In the genomic region with DNA sequence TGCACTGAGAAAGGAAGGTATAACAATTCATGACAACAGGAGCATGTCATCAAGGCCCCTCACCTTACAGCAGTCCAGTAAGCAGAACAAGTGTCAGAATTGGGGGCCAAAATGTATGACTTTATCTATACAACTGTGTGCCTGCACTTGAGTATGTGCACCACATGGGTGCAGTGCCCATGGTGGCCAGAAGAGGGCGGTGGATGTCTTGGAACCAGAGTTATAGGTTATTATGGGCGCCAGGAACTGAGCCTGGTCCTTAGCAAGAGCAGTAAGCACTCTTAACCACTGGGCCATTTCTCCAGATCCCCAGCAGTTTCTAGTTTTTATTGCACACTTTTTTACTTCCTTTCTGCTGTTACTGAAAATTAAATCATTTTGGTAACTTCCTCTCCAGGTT, we compare ENCODE assay signal across 23 mouse cellular contexts. TPM values are rescaled to one million over a fixed set of nuclear protein-coding genes. Genes with fewer than 3 reads are reported as not detected.
DNase-seq lines count a peak whose midpoint lies in the region; ATAC-seq and TF ChIP-seq lines count a peak whose summit lies in the region.
"Had no signal": no experiment of that assay in that cellular context is flagged by ENCODE, and none has a peak within 500 bp of the region (broad histone marks: within the 10 kb centered on the region; RNA-seq: fewer than 3 reads in every experiment).

No protein-coding gene starts in this region.

- no peak for ATAC-seq in hindbrain, postnatal 0 days
- ATAC-seq in lung, embryonic 14.5 days (ENCODE audit: insufficient read depth), result no peak
- ATAC-seq in stomach, postnatal 0 days (ENCODE audit: low FRiP score, low TSS enrichment), result no peak
- ATAC-seq: intestine, embryonic 15.5 days had no signal

- H3K4me1 ChIP-seq in hindbrain, postnatal 0 days (ENCODE audit: insufficient read depth, low read length), result peaks cover 3% of the 10 kb centered on the region; the same call in 1 of the 2 replicates
- H3K4me1 ChIP-seq in hindbrain, embryonic 10.5 days (replicated peaks), result peaks cover 11% of the 10 kb centered on the region
- H3K4me1 ChIP-seq in lung, embryonic 14.5 days (ENCODE audit: insufficient read depth), result no peaks in the 10 kb centered on the region
- no peaks in the 10 kb centered on the region for H3K4me1 ChIP-seq in stomach, postnatal 0 days (replicated peaks; ENCODE audit: control insufficient read depth, insufficient read depth)
- H3K4me1 ChIP-seq: intestine, embryonic 15.5 days; lung, embryonic 15.5 days had no signal

- DNase-seq in hindbrain, postnatal 0 days (ENCODE audit: low spot score), result no peak
- DNase-seq in hindbrain, embryonic 10.5 days (ENCODE audit: low spot score), result no peak
- DNase-seq in lung, embryonic 14.5 days, result no peak
- no peak for DNase-seq in lung, adult 18-20 months
- peak; percentile 53 for DNase-seq in ES-CJ7 (ENCODE audit: low read depth, low spot score)
- no peak for DNase-seq in stomach, postnatal 0 days (ENCODE audit: low spot score)
- DNase-seq in frontal cortex, adult 2 months (ENCODE audit: extremely low spot score in 1 of 2, low spot score in 1 of 2), result no peak
- DNase-seq: adrenal gland, postnatal 36 days; cerebellum, adult 18-20 months; heart, postnatal 14 days; layer of hippocampus, postnatal 36 days had no signal

- no peaks in the 10 kb centered on the region; the same call in 1 of the 2 replicates for H3K9me3 ChIP-seq in hindbrain, postnatal 0 days (ENCODE audit: low read length)
- H3K9me3 ChIP-seq in hindbrain, embryonic 10.5 days, result peaks cover 9% of the 10 kb centered on the region
- peaks cover 3% of the 10 kb centered on the region; the same call in 1 of the 2 replicates for H3K9me3 ChIP-seq in lung, embryonic 14.5 days (ENCODE audit: low read depth, low read length)
- no peaks in the 10 kb centered on the region for H3K9me3 ChIP-seq in stomach, postnatal 0 days (ENCODE audit: control insufficient read depth, low read length)
- H3K9me3 ChIP-seq: intestine, embryonic 15.5 days; limb, embryonic 15.5 days; lung, embryonic 15.5 days had no signal

- no peak overlapping the region for H3K4me3 ChIP-seq in hindbrain, postnatal 0 days (ENCODE audit: low read length)
- H3K4me3 ChIP-seq in hindbrain, embryonic 10.5 days, result no peak overlapping the region
- no peak overlapping the region for H3K4me3 ChIP-seq in lung, embryonic 14.5 days (ENCODE audit: low read depth, low read length)
- H3K4me3 ChIP-seq in stomach, postnatal 0 days (ENCODE audit: low read depth, low read length), result no peak overlapping the region
- H3K4me3 ChIP-seq: forebrain, embryonic 12.5 days; intestine, embryonic 15.5 days; limb, embryonic 15.5 days; lung, embryonic 15.5 days; neural tube, embryonic 12.5 days had no signal

- TF ChIP-seq EP300 in stomach, postnatal 0 days (optimal IDR thresholded peaks at IDR 0.05), result no peak

- no peaks in the 10 kb centered on the region for H3K36me3 ChIP-seq in hindbrain, postnatal 0 days (ENCODE audit: insufficient read depth, low read length)
- H3K36me3 ChIP-seq in hindbrain, embryonic 10.5 days, result no peaks in the 10 kb centered on the region
- no peaks in the 10 kb centered on the region for H3K36me3 ChIP-seq in lung, embryonic 14.5 days (ENCODE audit: insufficient read depth)
- no peaks in the 10 kb centered on the region for H3K36me3 ChIP-seq in stomach, postnatal 0 days (ENCODE audit: control insufficient read depth, insufficient read depth, low read length)
- H3K36me3 ChIP-seq: forebrain, embryonic 12.5 days; G1E; intestine, embryonic 15.5 days; limb, embryonic 15.5 days; lung, embryonic 15.5 days; neural tube, embryonic 12.5 days had no signal

- TF ChIP-seq CTCF in hindbrain, postnatal 0 days (IDR thresholded peaks at IDR 0.05; ENCODE audit: low read depth), result peak; percentile 44
- TF ChIP-seq CTCF in lung, embryonic 14.5 days (IDR thresholded peaks at IDR 0.05; ENCODE audit: low read depth), result peak; percentile 42
- TF ChIP-seq CTCF in stomach, postnatal 0 days (IDR thresholded peaks at IDR 0.05; ENCODE audit: low read depth), result peak; percentile 24; the same call in 1 of the 2 replicates

- no peaks in the 10 kb centered on the region for H3K27me3 ChIP-seq in hindbrain, postnatal 0 days (ENCODE audit: insufficient read depth, low read length)
- H3K27me3 ChIP-seq in hindbrain, embryonic 10.5 days (ENCODE audit: insufficient read depth, poor library complexity, severe bottlenecking), result no peaks in the 10 kb centered on the region
- no peaks in the 10 kb centered on the region for H3K27me3 ChIP-seq in lung, embryonic 14.5 days (ENCODE audit: insufficient read depth, low read length)
- no peaks in the 10 kb centered on the region for H3K27me3 ChIP-seq in stomach, postnatal 0 days (ENCODE audit: control insufficient read depth, insufficient read depth, low read length)
- H3K27me3 ChIP-seq: forebrain, embryonic 12.5 days; intestine, embryonic 15.5 days; limb, embryonic 15.5 days; lung, embryonic 15.5 days; neural tube, embryonic 12.5 days had no signal

- no peak overlapping the region for H3K4me2 ChIP-seq in hindbrain, postnatal 0 days (ENCODE audit: low read depth, low read length)
- no peak overlapping the region for H3K4me2 ChIP-seq in lung, embryonic 14.5 days
- no peak overlapping the region for H3K4me2 ChIP-seq in stomach, postnatal 0 days (replicated peaks; ENCODE audit: low read depth)
- H3K4me2 ChIP-seq: forebrain, embryonic 12.5 days; heart, embryonic 11.5 days; hindbrain, embryonic 14.5 days; intestine, embryonic 15.5 days; limb, embryonic 15.5 days; lung, embryonic 15.5 days; midbrain, embryonic 11.5 days; neural tube, embryonic 12.5 days had no signal

- no peak overlapping the region for H3K27ac ChIP-seq in hindbrain, postnatal 0 days
- no peak overlapping the region for H3K27ac ChIP-seq in hindbrain, embryonic 10.5 days
- H3K27ac ChIP-seq in lung, embryonic 14.5 days (ENCODE audit: low read depth), result no peak overlapping the region
- no peak overlapping the region for H3K27ac ChIP-seq in stomach, postnatal 0 days (replicated peaks)
- H3K27ac ChIP-seq: forebrain, embryonic 12.5 days; hindbrain, embryonic 14.5 days; intestine, embryonic 15.5 days; limb, embryonic 15.5 days; lung, embryonic 15.5 days; neural tube, embryonic 12.5 days had no signal

- H3K9ac ChIP-seq in hindbrain, postnatal 0 days (replicated peaks; ENCODE audit: low read length), result no peak overlapping the region
- no peak overlapping the region for H3K9ac ChIP-seq in lung, embryonic 14.5 days
- H3K9ac ChIP-seq in stomach, postnatal 0 days (ENCODE audit: low read length), result no peak overlapping the region
- H3K9ac ChIP-seq: forebrain, embryonic 12.5 days; hindbrain, embryonic 14.5 days; intestine, embryonic 15.5 days; limb, embryonic 15.5 days; lung, embryonic 15.5 days; neural tube, embryonic 12.5 days had no signal

- 48% methylated on average over 2 of the region's 2 CpGs for WGBS in hindbrain, postnatal 0 days
- WGBS in hindbrain, embryonic 10.5 days, result 47% methylated on average over 2 of the region's 2 CpGs
- WGBS in lung, embryonic 14.5 days, result 38% methylated on average over 2 of the region's 2 CpGs
- WGBS in stomach, postnatal 0 days, result 37% methylated on average over 2 of the region's 2 CpGs

RNA-seq across cellular contexts. Expression of a gene that starts 9.8 kb away (rescaled TPM):
- 0.29 and 2.6 TPM in 2 replicates for total RNA-seq in hindbrain, postnatal 0 days (2014; rRNA removed)
- polyA plus RNA-seq in hindbrain, postnatal 0 days (2015; fragmentation: Nextera tagmentation; extraction: Ambion mirVana), result 1.0 and 1.2 TPM in 2 replicates
- polyA plus RNA-seq in hindbrain, embryonic 10.5 days (2016; fragmentation: Nextera tagmentation; extraction: Ambion mirVana), result 0.02 and 0.09 TPM in 2 replicates
- 0.03 TPM in 1 of 2 replicates, not detected in the other for polyA plus RNA-seq in lung, embryonic 14.5 days (2014; fragmentation: Nextera tagmentation; extraction: Ambion mirVana)
- 0.13 and 0.23 TPM in 2 replicates for polyA plus RNA-seq in stomach, postnatal 0 days (2015; fragmentation: Nextera tagmentation; extraction: Ambion mirVana)
- 3.3 and 4.1 TPM in 2 replicates for polyA plus RNA-seq in frontal cortex, adult 2 months (2012; rRNA removed)
- total RNA-seq: adrenal gland, postnatal 36 days had no signal
- polyA plus RNA-seq: C2C12; embryonic facial prominence, embryonic 11.5 days; forebrain, embryonic 12.5 days; G1E; heart, embryonic 11.5 days; kidney, embryonic 16.5 days had no signal

RNA-seq across cellular contexts. Expression of a gene that starts 49.9 kb away (rescaled TPM):
- total RNA-seq in hindbrain, postnatal 0 days (2014; rRNA removed), result 33.0 and 39.4 TPM in 2 replicates
- polyA plus RNA-seq in hindbrain, postnatal 0 days (2015; fragmentation: Nextera tagmentation; extraction: Ambion mirVana), result 3.7 and 5.1 TPM in 2 replicates
- 2.7 and 2.8 TPM in 2 replicates for polyA plus RNA-seq in hindbrain, embryonic 10.5 days (2016; fragmentation: Nextera tagmentation; extraction: Ambion mirVana)
- polyA plus RNA-seq in lung, embryonic 14.5 days (2014; fragmentation: Nextera tagmentation; extraction: Ambion mirVana), result 9.4 and 10.6 TPM in 2 replicates
- 2.0 and 2.3 TPM in 2 replicates for polyA plus RNA-seq in stomach, postnatal 0 days (2015; fragmentation: Nextera tagmentation; extraction: Ambion mirVana)
- polyA plus RNA-seq in frontal cortex, adult 2 months (2012; rRNA removed), result 29.3 and 29.7 TPM in 2 replicates
- polyA plus RNA-seq: C2C12, G1E had no signal
